Mouse (Mus musculus) heart, postnatal 25 days (tissue): ENCODE results near the gene Snap23. TPM values are rescaled to one million over a fixed set of nuclear protein-coding genes. Genes with fewer than 3 reads are reported as not detected.
"Not testable (repeated sequence)": the region's sequence is repeated elsewhere in the genome, so short reads cannot be mapped to it uniquely, and the experiment has no call there.

ENCODE experiments used
- DNase-seq: peaks from one replicate; pipeline ENCODE4 v3.0.0; 2022; ENCODE audit warnings: low spot score
- intact Hi-C: fragments of 180-260 bp; cut with DNase I; formaldehyde crosslinking; loops from one replicate; pipeline ENCODE4 v1.15.1; 2025
- total RNA-seq, 2 experiments: library from RNA; stranded (reverse); gene quantifications; 2 replicates each; pipeline ENCODE4 v1.2.3; 2021

The Snap23 gene
- total RNA-seq: 10 to 100 TPM; 58.5 to 63.4 TPM

- peak; percentile 96 for DNase-seq
- intact Hi-C loops: loop anchor here (5.0 kb wide), 1 partner anchor 40 kb away; the partner anchor contains the start of genes Haus2 and Lrrc57
These were observed at the start of gene Snap23 for GRCm38 (mm10) chr2:120566886-120567797. Gene Snap23, plus strand, starts transcription at chr2:120567671.

- intact Hi-C loops: no loop called here
- DNase-seq: no peak
These were observed 48.8 kb upstream of the Snap23 start for GRCm38 (mm10) chr2:120518547-120519210.

- DNase-seq: no peak
- intact Hi-C loops: no loop called here
These were observed 40.7 kb upstream of the Snap23 start for GRCm38 (mm10) chr2:120526771-120527170.

- no peak for DNase-seq
- intact Hi-C loops: no loop called here
These were observed 37.9 kb upstream of the Snap23 start for GRCm38 (mm10) chr2:120529531-120529930.

GRCm38 (mm10) chr2:120531223-120531622 is 36.2 kb upstream of the Snap23 start:
- no peak for DNase-seq
- intact Hi-C loops: loop anchor here (2.0 to 5.0 kb wide), 2 partner anchors 78 to 141 kb away; partner anchors contain the start of genes Haus2 and Lrrc57

DNA sequence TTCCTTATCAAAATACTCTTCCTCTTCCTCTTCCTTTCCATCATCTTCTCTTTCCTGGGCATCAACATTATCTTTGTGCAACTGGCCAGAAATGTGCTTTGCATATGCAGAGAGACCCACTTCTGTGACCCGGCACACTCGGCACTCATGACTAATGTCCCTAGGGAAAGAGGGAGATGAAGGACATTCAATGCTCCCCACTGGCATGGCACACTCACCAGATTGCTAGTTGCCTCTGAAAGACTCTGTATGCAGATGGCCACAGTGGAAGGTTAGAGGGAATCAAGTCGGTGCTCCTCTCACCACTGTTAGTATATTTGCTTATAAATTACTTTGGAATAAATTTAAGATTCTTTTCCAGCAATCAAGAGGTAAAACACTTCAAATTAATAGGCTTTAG is 28.1 kb upstream of the Snap23 start:
- intact Hi-C loops: loop anchor here (5.0 kb wide), 1 partner anchor 38 kb away; no protein-coding TSS in a partner anchor
- DNase-seq: no peak

- intact Hi-C loops: loop anchor here (5.0 kb wide), 1 partner anchor 38 kb away; no protein-coding TSS in a partner anchor
These were observed 27.7 kb upstream of the Snap23 start for GRCm38 (mm10) chr2:120539778-120540208.

DNA sequence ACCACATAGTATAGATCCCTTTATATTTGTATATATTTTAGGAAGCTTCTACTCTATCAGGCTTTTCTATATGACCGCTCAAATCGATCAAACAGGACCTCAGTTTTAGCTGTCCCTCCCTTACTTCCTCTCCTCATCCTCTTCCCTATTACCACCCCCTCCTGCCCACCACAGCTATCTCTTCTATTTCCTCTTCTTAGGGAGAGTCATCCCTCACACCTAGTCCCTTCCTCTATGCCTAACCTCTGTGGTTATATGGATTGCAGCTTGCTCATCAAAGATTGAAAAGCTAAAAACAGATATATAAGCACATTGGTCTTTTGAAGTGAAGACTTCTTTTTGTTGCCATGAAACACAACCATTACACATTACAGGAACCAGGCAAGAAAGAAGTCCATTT is 22.7 kb upstream of the Snap23 start:
- intact Hi-C loops: no loop called here
- DNase-seq: no peak

More at GRCm38 (mm10) chr2:120539778-120540208, 27.7 kb upstream of the Snap23 start:
- peak; percentile 72 for DNase-seq

- DNase-seq: no peak
- intact Hi-C loops: no loop called here
These were observed 10.6 kb upstream of the Snap23 start for GRCm38 (mm10) chr2:120556868-120557267.

DNA sequence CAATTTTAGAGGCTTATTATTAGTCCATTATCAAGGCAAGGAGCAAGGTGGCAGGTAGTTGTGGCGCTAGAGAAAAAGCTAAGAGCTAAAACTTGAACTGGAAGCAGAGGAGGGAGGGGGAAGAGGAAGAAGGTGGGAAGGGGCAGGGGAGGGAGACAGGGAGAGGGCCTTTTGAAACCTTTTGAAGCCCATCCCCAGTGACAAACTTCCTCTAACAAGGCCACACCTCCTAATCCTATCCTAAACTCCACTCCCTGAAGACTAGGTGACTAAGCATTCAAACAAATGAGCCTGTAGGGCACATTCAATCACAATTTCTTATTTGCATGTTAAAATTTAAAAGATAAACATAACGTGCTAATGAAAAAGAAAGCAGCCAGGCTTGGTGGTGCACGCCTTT is 8.7 kb upstream of the Snap23 start:
- intact Hi-C loops: no loop called here
- DNase-seq: no peak

DNA sequence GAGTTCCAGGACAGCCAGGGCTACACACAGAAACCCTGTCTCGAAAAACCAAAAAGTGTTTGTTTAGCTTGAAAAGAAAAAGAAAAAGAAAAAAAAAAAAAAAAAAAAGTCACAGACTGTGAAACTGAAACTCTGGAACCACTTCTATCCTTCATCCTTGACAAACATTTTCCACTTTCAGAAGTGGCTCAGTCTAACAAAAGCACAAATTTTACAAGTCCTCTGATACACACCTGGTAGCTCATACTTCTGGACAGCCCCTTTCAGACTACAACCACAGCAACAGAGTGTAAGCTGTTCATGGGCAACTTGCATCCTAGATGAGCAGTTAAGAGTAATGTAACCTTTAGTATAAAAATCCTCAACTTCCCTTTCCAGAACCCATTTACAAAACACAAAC is 5.9 kb upstream of the Snap23 start:
- intact Hi-C loops: no loop called here

DNA sequence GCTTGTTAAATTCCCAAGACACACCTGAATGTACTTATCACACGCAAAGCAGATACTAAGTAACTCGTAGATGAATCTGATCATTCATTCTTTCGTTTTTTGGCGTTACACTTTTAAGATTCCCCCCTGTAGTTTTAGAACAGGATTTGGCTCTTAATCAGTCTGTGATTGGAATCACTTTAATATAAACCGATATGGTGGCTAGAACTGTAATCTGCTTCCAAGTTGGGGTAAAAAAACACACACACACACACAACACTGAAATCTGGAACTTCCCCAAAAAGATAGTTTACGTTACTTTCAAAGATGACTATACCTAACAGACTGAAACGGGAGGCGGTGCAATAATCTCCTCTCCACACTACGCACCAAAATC is 4.6 kb upstream of the Snap23 start:
- no peak for DNase-seq
- intact Hi-C loops: no loop called here

More for the DNA sequence above, 5.9 kb upstream of the Snap23 start:
- no peak for DNase-seq

DNA sequence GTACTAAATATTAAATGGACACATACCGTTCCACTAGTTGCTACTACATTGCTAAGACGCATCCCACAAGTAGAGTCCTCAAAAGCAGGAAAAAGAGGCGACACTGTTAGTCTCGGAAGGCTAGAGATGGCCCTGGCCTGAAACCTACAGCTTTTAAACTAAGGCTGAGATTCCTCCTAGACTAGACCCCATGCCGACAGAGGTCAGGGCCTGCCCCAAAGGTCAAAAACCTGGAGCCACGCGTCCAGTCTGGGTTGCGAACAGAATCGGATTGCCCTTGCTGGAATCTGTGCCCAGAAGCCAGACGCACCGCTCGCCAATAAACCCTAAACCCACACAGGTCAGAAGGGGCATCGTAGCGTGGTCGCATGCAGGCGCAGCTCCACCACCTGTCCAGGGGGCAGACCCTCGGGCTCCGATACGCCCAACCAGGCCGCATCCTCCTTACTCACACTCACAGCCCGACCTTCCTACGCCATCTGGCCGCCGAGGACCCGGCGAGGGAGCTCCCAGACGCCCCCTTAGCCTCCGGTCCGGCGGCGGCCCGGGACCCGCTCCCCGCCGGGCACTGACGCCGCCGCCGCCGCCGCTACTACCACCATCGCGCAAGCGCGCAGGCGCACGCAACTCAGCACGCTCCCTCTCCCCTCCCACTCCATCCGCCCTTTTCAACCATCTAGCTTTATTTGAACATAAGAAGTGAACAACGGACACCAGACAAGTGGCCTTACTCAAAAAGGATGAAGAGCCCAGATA is 4.1 kb upstream of the Snap23 start, which contains the start of gene Zfp106:
Gene Zfp106 (minus strand): TSS at position 609 of the 756 bp plus-strand sequence.
- intact Hi-C loops: no loop called here
- peak; percentile 78 for DNase-seq

- intact Hi-C loops: loop anchor here (5.0 kb wide), 1 partner anchor 43 kb away; the partner anchor contains the start of genes Haus2 and Lrrc57
These were observed 2.8 kb upstream of the Snap23 start for GRCm38 (mm10) chr2:120564548-120565188.

DNA sequence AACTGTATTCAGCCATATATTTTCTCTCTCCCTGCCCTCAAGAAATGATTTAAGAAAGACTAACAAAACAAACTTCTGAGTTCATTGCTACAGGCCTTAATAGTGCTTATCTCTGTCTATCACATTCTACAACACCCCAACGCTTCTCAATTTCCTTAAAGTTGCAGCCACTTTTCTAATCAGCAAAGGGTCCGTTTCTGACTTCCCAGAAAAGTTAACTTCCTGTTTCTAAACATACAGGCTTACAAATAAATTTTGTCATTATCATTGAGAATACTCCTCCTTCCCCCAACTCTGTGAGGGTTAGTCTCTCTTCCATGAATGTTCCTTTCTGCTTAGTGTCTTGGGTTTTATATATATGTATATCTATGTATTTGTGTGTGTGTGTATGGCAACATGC is 2.1 kb upstream of the Snap23 start:
- intact Hi-C loops: loop anchor here (5.0 kb wide), 1 partner anchor 42 kb away; the partner anchor contains the start of genes Haus2 and Lrrc57
- no peak for DNase-seq

More at GRCm38 (mm10) chr2:120564548-120565188, 2.8 kb upstream of the Snap23 start:
- not testable (repeated sequence) for DNase-seq

GRCm38 (mm10) chr2:120567798-120568320 is 388 bp downstream of the Snap23 start:
- no peak for DNase-seq
- intact Hi-C loops: loop anchor here (5.0 kb wide), 1 partner anchor 39 kb away; the partner anchor contains the start of genes Haus2 and Lrrc57

GRCm38 (mm10) chr2:120571081-120571480 is 3.6 kb downstream of the Snap23 start:
- DNase-seq: no peak
- intact Hi-C loops: no loop called here

GRCm38 (mm10) chr2:120572161-120572560 is 4.7 kb downstream of the Snap23 start:
- DNase-seq, intact Hi-C loops: not testable (repeated sequence)

GRCm38 (mm10) chr2:120575121-120575520 is 7.7 kb downstream of the Snap23 start:
- no peak for DNase-seq
- intact Hi-C loops: loop anchor here (5.0 kb wide), 1 partner anchor 38 kb away; no protein-coding TSS in a partner anchor
